Comparison of ENCODE assay signal across 24 mouse cellular contexts in genomic region chr17:81386118-81386517, GRCm38 (mm10). TPM values are rescaled to one million over a fixed set of nuclear protein-coding genes. Genes with fewer than 3 reads are reported as not detected.
"Had no signal": no experiment of that assay in that cellular context is flagged by ENCODE, and none has a peak within 500 bp of the region (broad histone marks: within the 10 kb centered on the region; RNA-seq: fewer than 3 reads in every experiment).

No protein-coding gene starts in this region.

- ATAC-seq: midbrain, embryonic 16.5 days had no signal

- H3K27ac ChIP-seq: midbrain, embryonic 10.5 days; midbrain, embryonic 12.5 days; neural tube, embryonic 13.5 days; neural tube, embryonic 15.5 days had no signal

- H3K4me2 ChIP-seq: lung, embryonic 14.5 days; midbrain, embryonic 12.5 days; neural tube, embryonic 13.5 days; neural tube, embryonic 15.5 days had no signal

- H3K4me3 ChIP-seq: midbrain, embryonic 10.5 days; midbrain, embryonic 12.5 days; myocyte; neural tube, embryonic 13.5 days; neural tube, embryonic 15.5 days had no signal

- H3K27me3 ChIP-seq: midbrain, embryonic 12.5 days; neural tube, embryonic 13.5 days; neural tube, embryonic 15.5 days had no signal

- H3K9ac ChIP-seq: lung, embryonic 14.5 days; midbrain, embryonic 12.5 days; neural tube, embryonic 13.5 days; neural tube, embryonic 15.5 days had no signal

- H3K4me1 ChIP-seq: midbrain, embryonic 10.5 days; midbrain, embryonic 12.5 days; neural tube, embryonic 15.5 days had no signal

- H3K9me3 ChIP-seq: midbrain, embryonic 10.5 days; midbrain, embryonic 12.5 days; neural tube, embryonic 13.5 days; neural tube, embryonic 15.5 days had no signal

- DNase-seq: lung, adult 18-20 months; lung, embryonic 14.5 days; lung, postnatal 4 days; midbrain, embryonic 14.5 days; retina, postnatal 1 day; right cerebral cortex, adult 18-20 months; right cerebral cortex, postnatal 25 days; right cerebral cortex, postnatal 4 days; spleen, adult 18-20 months; thymus, adult 18-20 months; thymus, postnatal 14 days; thymus, postnatal 36 days had no signal

- H3K36me3 ChIP-seq: midbrain, embryonic 10.5 days; midbrain, embryonic 12.5 days had no signal

RNA-seq across cellular contexts. Expression of gene Gm11096, which starts 55.4 kb away (rescaled TPM):
- polyA plus RNA-seq: lung, embryonic 14.5 days; lung, embryonic 16.5 days; midbrain, embryonic 10.5 days; midbrain, embryonic 12.5 days; midbrain, embryonic 14.5 days; midbrain, embryonic 16.5 days; myocyte; neural tube, embryonic 11.5 days; neural tube, embryonic 13.5 days; neural tube, embryonic 15.5 days; small intestine, adult 2 months; stomach, embryonic 14.5 days; stomach, embryonic 16.5 days; thymus, postnatal 0 days had no signal
